Comparison of ENCODE assay signal across 25 mouse cellular contexts in genomic region chr5:149212806-149213205, GRCm38 (mm10). TPM values are rescaled to one million over a fixed set of nuclear protein-coding genes. Genes with fewer than 3 reads are reported as not detected.
DNase-seq lines count a peak whose midpoint lies in the region; ATAC-seq and TF ChIP-seq lines count a peak whose summit lies in the region.
"Had no signal": no experiment of that assay in that cellular context is flagged by ENCODE, and none has a peak within 500 bp of the region (broad histone marks: within the 10 kb centered on the region; RNA-seq: fewer than 3 reads in every experiment).

No protein-coding gene starts in this region.

- peak; percentile 60; the same call in 1 of the 2 replicates for ATAC-seq in kidney, embryonic 16.5 days (ENCODE audit: low FRiP score, low TSS enrichment)
- no peak for ATAC-seq in kidney, embryonic 14.5 days (ENCODE audit: low FRiP score, low TSS enrichment)
- ATAC-seq: forebrain, embryonic 13.5 days; forebrain, embryonic 16.5 days; hindbrain, embryonic 16.5 days had no signal

- H3K4me1 ChIP-seq in kidney, adult 2 months (ENCODE audit: control insufficient read depth, insufficient read depth, low read length), result peaks cover 20% of the 10 kb centered on the region
- 0 out of 2 replicates have a peak, but pooled peaks cover 6% of the 10 kb centered on the region for H3K4me1 ChIP-seq in kidney, embryonic 16.5 days (ENCODE audit: insufficient read depth, low read length)
- no peaks in the 10 kb centered on the region for H3K4me1 ChIP-seq in kidney, embryonic 14.5 days (ENCODE audit: control insufficient read depth, insufficient read depth, low read length)

- peaks cover 9% of the 10 kb centered on the region; the same call in 1 of the 2 replicates for H3K36me3 ChIP-seq in kidney, adult 2 months (ENCODE audit: control insufficient read depth, insufficient read depth, low read length)
- H3K36me3 ChIP-seq in kidney, embryonic 16.5 days (ENCODE audit: insufficient read depth, low read length), result peaks cover 70% of the 10 kb centered on the region
- H3K36me3 ChIP-seq in kidney, embryonic 14.5 days (ENCODE audit: control insufficient read depth, insufficient read depth, low read length), result peaks cover 73% of the 10 kb centered on the region

- no peak overlapping the region for H3K4me3 ChIP-seq in kidney, adult 2 months (ENCODE audit: insufficient read depth, low read depth, low read length)
- H3K4me3 ChIP-seq in kidney, embryonic 16.5 days (ENCODE audit: low read length), result no peak overlapping the region
- no peak overlapping the region for H3K4me3 ChIP-seq in kidney, embryonic 14.5 days (ENCODE audit: low read length)
- H3K4me3 ChIP-seq: forebrain, embryonic 10.5 days; forebrain, embryonic 13.5 days; heart, embryonic 12.5 days; heart, embryonic 15.5 days; hindbrain, embryonic 10.5 days; hindbrain, embryonic 13.5 days had no signal

- no peak overlapping the region for H3K4me2 ChIP-seq in kidney, embryonic 16.5 days (replicated peaks; ENCODE audit: low read depth, low read length)
- no peak overlapping the region for H3K4me2 ChIP-seq in kidney, embryonic 14.5 days (replicated peaks; ENCODE audit: low read depth, low read length)
- H3K4me2 ChIP-seq: forebrain, embryonic 13.5 days; heart, embryonic 12.5 days; heart, embryonic 15.5 days; hindbrain, embryonic 13.5 days had no signal

- H3K27me3 ChIP-seq in kidney, adult 2 months (replicated peaks; ENCODE audit: control insufficient read depth, insufficient read depth, low read length), result no peaks in the 10 kb centered on the region
- H3K27me3 ChIP-seq in kidney, embryonic 16.5 days (ENCODE audit: insufficient read depth, low read length), result no peaks in the 10 kb centered on the region
- H3K27me3 ChIP-seq in kidney, embryonic 14.5 days (ENCODE audit: control insufficient read depth, insufficient read depth, low read length), result no peaks in the 10 kb centered on the region
- H3K27me3 ChIP-seq: CH12.LX; forebrain, embryonic 13.5 days; heart, embryonic 12.5 days; heart, embryonic 15.5 days; hindbrain, embryonic 13.5 days had no signal

- H3K9me3 ChIP-seq in kidney, embryonic 16.5 days (ENCODE audit: low read length), result no peaks in the 10 kb centered on the region
- no peaks in the 10 kb centered on the region for H3K9me3 ChIP-seq in kidney, embryonic 14.5 days (ENCODE audit: control insufficient read depth, low read length)
- H3K9me3 ChIP-seq: forebrain, embryonic 10.5 days; forebrain, embryonic 13.5 days; heart, embryonic 12.5 days; heart, embryonic 15.5 days; hindbrain, embryonic 10.5 days; hindbrain, embryonic 13.5 days had no signal

- TF ChIP-seq CTCF in kidney, adult 2 months (conservative IDR thresholded peaks at IDR 0.05; ENCODE audit: insufficient read depth, insufficient read length, low read depth, low read length), result no peak

- H3K27ac ChIP-seq in kidney, adult 2 months (ENCODE audit: insufficient read depth, low read depth, low read length), result peak overlapping the region; percentile 66; the same call in 1 of the 2 replicates
- no peak overlapping the region for H3K27ac ChIP-seq in kidney, embryonic 16.5 days (ENCODE audit: low read length)
- H3K27ac ChIP-seq in kidney, embryonic 14.5 days (ENCODE audit: low read depth, low read length), result no peak overlapping the region
- H3K27ac ChIP-seq: forebrain, embryonic 10.5 days; forebrain, embryonic 13.5 days; heart, embryonic 15.5 days; hindbrain, embryonic 10.5 days; hindbrain, embryonic 13.5 days had no signal

- TF ChIP-seq POLR2A in kidney, adult 2 months (IDR thresholded peaks at IDR 0.05; ENCODE audit: low read depth, low read length), result no peak

- peak; percentile 62 for DNase-seq in kidney, adult 2 months
- DNase-seq in kidney, postnatal 10 days, result no peak
- DNase-seq in Muller cell, postnatal 12 days (ENCODE audit: inconsistent ontology term), result peak; percentile 24
- DNase-seq in adrenal gland, postnatal 10 days, result no peak
- DNase-seq: adrenal gland, adult 2 months; adrenal gland, postnatal 25 days; B cell, adult 2 months; cerebellum, adult 18-20 months; cerebellum, adult 9-10 months; cerebellum, postnatal 14 days; gastrocnemius, postnatal 25 days; heart, adult 18-20 months; heart, postnatal 10 days; heart, postnatal 36 days had no signal

- no peak overlapping the region for H3K9ac ChIP-seq in kidney, embryonic 16.5 days (replicated peaks; ENCODE audit: low read length)
- no peak overlapping the region for H3K9ac ChIP-seq in kidney, embryonic 14.5 days (ENCODE audit: low read depth, low read length)
- H3K9ac ChIP-seq: forebrain, embryonic 13.5 days; heart, embryonic 12.5 days; heart, embryonic 15.5 days; hindbrain, embryonic 13.5 days had no signal

- WGBS in kidney, adult 2 months, result 37% methylated on average over 4 of the region's 4 CpGs
- 70% methylated on average over 4 of the region's 4 CpGs for WGBS in kidney, embryonic 16.5 days
- WGBS in kidney, embryonic 14.5 days, result 70% methylated on average over 4 of the region's 4 CpGs

RNA-seq across cellular contexts. Expression of gene Hmgb1, which starts 28.5 kb away (rescaled TPM):
- polyA plus RNA-seq in kidney, adult 2 months (2012; rRNA removed), result 33.6 and 48.1 TPM in 2 replicates
- polyA plus RNA-seq in kidney, embryonic 16.5 days (2015; fragmentation: Nextera tagmentation; extraction: Ambion mirVana), result 1,366 and 1,384 TPM in 2 replicates
- polyA plus RNA-seq in kidney, embryonic 14.5 days (2014; fragmentation: Nextera tagmentation; extraction: Ambion mirVana), result 1,862 and 2,225 TPM in 2 replicates
- 100 to 1,000 TPM; 186 to 230 TPM for total RNA-seq in adrenal gland, postnatal 10 days (2021)

RNA-seq across cellular contexts. Expression of gene Uspl1, which starts 28.7 kb away (rescaled TPM):
- polyA plus RNA-seq in kidney, adult 2 months (2012; rRNA removed), result 9.4 and 9.9 TPM in 2 replicates
- 41.1 and 45.2 TPM in 2 replicates for polyA plus RNA-seq in kidney, embryonic 16.5 days (2015; fragmentation: Nextera tagmentation; extraction: Ambion mirVana)
- polyA plus RNA-seq in kidney, embryonic 14.5 days (2014; fragmentation: Nextera tagmentation; extraction: Ambion mirVana), result 44.2 and 53.9 TPM in 2 replicates
- total RNA-seq in adrenal gland, postnatal 10 days (2021), result 10 to 100 TPM; 29.1 to 30.9 TPM

RNA-seq across cellular contexts. Expression of gene Alox5ap, which starts 51.8 kb away (rescaled TPM):
- 12.7 and 15.8 TPM in 2 replicates for polyA plus RNA-seq in kidney, adult 2 months (2012; rRNA removed)
- 12.6 and 17.8 TPM in 2 replicates for polyA plus RNA-seq in kidney, embryonic 16.5 days (2015; fragmentation: Nextera tagmentation; extraction: Ambion mirVana)
- polyA plus RNA-seq in kidney, embryonic 14.5 days (2014; fragmentation: Nextera tagmentation; extraction: Ambion mirVana), result 12.6 and 12.8 TPM in 2 replicates
- total RNA-seq in adrenal gland, postnatal 10 days (2021), result 10 to 100 TPM; 10.3 to 15.3 TPM

Comparison
In these comparisons a context has a peak if more than half of its experiments do, and no peak if none do; other contexts are left out.
1. DNase-seq: peak in kidney, adult 2 months (single experiment) and Muller cell, postnatal 12 days (single experiment); none in kidney, postnatal 10 days (single experiment) and adrenal gland, postnatal 10 days (single experiment).
2. RNA of gene Hmgb1, which starts 28.5 kb away (polyA plus RNA-seq): 1,862 to 2,225 TPM in kidney, embryonic 14.5 days and 1,366 to 1,384 TPM in kidney, embryonic 16.5 days; 33.6 to 48.1 TPM in kidney, adult 2 months; every median in the first group is over 10 times any median in the second.